Mouse (Mus musculus): ENCODE results near the gene Faf2.

DNA sequence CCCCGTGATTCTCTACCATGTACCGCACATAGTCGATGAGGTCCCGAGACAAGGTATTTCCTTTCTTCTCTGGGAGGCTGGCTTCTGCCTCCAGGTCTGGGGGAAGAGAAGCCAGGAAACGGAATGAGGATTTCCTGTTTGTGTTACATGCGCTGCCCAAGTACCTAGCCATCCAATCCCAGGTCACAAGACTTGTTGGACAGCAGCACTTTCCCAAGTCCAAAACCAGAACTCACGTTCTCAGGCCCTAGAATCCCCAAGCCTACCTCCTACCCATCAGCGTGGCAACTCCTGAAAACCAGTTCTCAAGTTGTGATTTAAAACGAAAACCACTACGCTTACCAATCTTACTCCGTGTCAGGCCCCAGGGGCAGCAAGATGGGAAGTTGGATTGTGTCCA, 35.8 kb upstream of the Faf2 start:
- no peak for TF ChIP-seq ZNF384 (IDR thresholded peaks at IDR 0.05; ENCODE audit: low read depth, low read length)
- TF ChIP-seq HCFC1 (IDR thresholded peaks at IDR 0.05; ENCODE audit: borderline replicate concordance, insufficient read depth, low read length): no peak
- no peak for TF ChIP-seq ZC3H11A (IDR thresholded peaks at IDR 0.05; ENCODE audit: borderline replicate concordance, low read depth, low read length)
- no peak for TF ChIP-seq CHD2 (IDR thresholded peaks at IDR 0.05; ENCODE audit: low read depth, low read length)
